Mouse (Mus musculus): ENCODE results near the gene Safb.

GRCm38 (mm10) chr17:56546576-56546975 lies 38.0 kb upstream of the Safb start:
- no peak for TF ChIP-seq CTCF (IDR thresholded peaks at IDR 0.05; ENCODE audit: low read depth, low read length)
- no peak for TF ChIP-seq POLR2A (IDR thresholded peaks at IDR 0.05; ENCODE audit: extremely low read depth, insufficient read depth, low read length)

All from liver, adult 2 months (tissue).